Mouse (Mus musculus) hindbrain, postnatal 0 days (tissue): Measurements from ENCODE around the gene Meox2. TPM values are rescaled to one million over a fixed set of nuclear protein-coding genes. Genes with fewer than 3 reads are reported as not detected.

ENCODE experiments used
- ATAC-seq: fragments of 200-750 bp; cut with Nextera tagmentation; 2 replicates; pipeline ENCODE4 v1.8.0; 2017; ENCODE audit warnings: mild to moderate bottlenecking, moderate TSS enrichment, moderate library complexity
- DNase-seq: peaks from one replicate; pipeline ENCODE4 v3.0.0-alpha.2; 2015; ENCODE audit warnings: low spot score
- H3K27ac ChIP-seq: fragments of 300-500 bp; sonication (generic); 2 replicates; pipeline ENCODE4 v1.5.1; 2014; ENCODE audit warnings: mild to moderate bottlenecking
- H3K27me3 ChIP-seq: fragments of 300-500 bp; sonication (generic); 2 replicates; pipeline ENCODE4 v1.6.1; 2014; ENCODE audit warnings: low read length, mixed read lengths; ENCODE audit not compliant: insufficient read depth
- H3K36me3 ChIP-seq: fragments of 300-500 bp; sonication (generic); 2 replicates; pipeline ENCODE4 v1.6.1; 2014; ENCODE audit warnings: low read length, mixed read lengths; ENCODE audit not compliant: insufficient read depth
- H3K4me1 ChIP-seq: fragments of 300-500 bp; sonication (generic); 2 replicates; pipeline ENCODE4 v1.6.1; 2014; ENCODE audit warnings: antibody characterized with exemption, low read length, mixed read lengths; ENCODE audit not compliant: insufficient read depth
- H3K4me2 ChIP-seq: fragments of 300-500 bp; sonication (generic); 2 replicates; pipeline ENCODE4 v1.6.1; 2014; ENCODE audit warnings: low read depth, mild to moderate bottlenecking, low read length, moderate library complexity, mixed read lengths
- H3K4me3 ChIP-seq: fragments of 300-500 bp; sonication (generic); 2 replicates; pipeline ENCODE4 v1.5.1; 2014; ENCODE audit warnings: low read length
- H3K9ac ChIP-seq: fragments of 300-500 bp; sonication (generic); replicated peaks from 2 replicates; pipeline ENCODE4 v1.6.1; 2014; ENCODE audit warnings: mild to moderate bottlenecking, low read length, moderate library complexity, mixed read lengths
- H3K9me3 ChIP-seq: fragments of 300-500 bp; sonication (generic); 2 replicates; pipeline ENCODE4 v1.6.1; 2016; ENCODE audit warnings: low read length, mixed read lengths
- CTCF ChIP-seq: IDR thresholded peaks from 2 replicates; pipeline ENCODE4 v1.5.1; 2016; ENCODE audit warnings: antibody characterized with exemption, control low read depth, low read depth
- WGBS: fragments of 180-500 bp; shearing (Covaris S2); extraction: QIAGEN DNeasy Blood & Tissue Kit; methylation state at CpG from one replicate; pipeline ENCODE4 v1.1.7; 2014; 5-methylcytosine and 5-hydroxymethylcytosine counted together
- polyA plus RNA-seq: library from polyadenylated mRNA; unstranded; fragments of >200 nt; fragmentation: Nextera tagmentation; extraction: Ambion mirVana; gene quantifications from 2 replicates; pipeline ENCODE4 v1.2.1, GENCODE M21; 2015
- total RNA-seq: library from RNA; depleted of rRNA; stranded (reverse); fragments of >200 nt; gene quantifications from 2 replicates; pipeline ENCODE4 v1.2.3, GENCODE M21; 2014; rRNA removed

Gene Meox2
- total and polyA plus RNA-seq, 2 experiments from 2014 or later: 0.19 to 0.47 TPM

- H3K9ac ChIP-seq: no peak overlapping the region
- no peaks in the 10 kb centered on the region for H3K9me3 ChIP-seq
- 93% methylated on average over 1 of the region's 1 CpGs for WGBS
- no peaks in the 10 kb centered on the region for H3K27me3 ChIP-seq
- no peak for ATAC-seq
- H3K4me2 ChIP-seq: no peak overlapping the region
- H3K4me3 ChIP-seq: no peak overlapping the region
- TF ChIP-seq CTCF: no peak
- DNase-seq: no peak
- H3K4me1 ChIP-seq: no peaks in the 10 kb centered on the region
- no peaks in the 10 kb centered on the region for H3K36me3 ChIP-seq
- H3K27ac ChIP-seq: no peak overlapping the region
Observed at GRCm38 (mm10) chr12:37143879-37144278, 35.5 kb downstream of the Meox2 start.

- H3K9ac ChIP-seq: no peak overlapping the region
- H3K27ac ChIP-seq: no peak overlapping the region
- no peaks in the 10 kb centered on the region for H3K4me1 ChIP-seq
- ATAC-seq (no peak), DNase-seq (no peak)
- H3K9me3 ChIP-seq: no peaks in the 10 kb centered on the region
- H3K36me3 ChIP-seq: no peaks in the 10 kb centered on the region
- TF ChIP-seq CTCF: no peak
- no peak overlapping the region for H3K4me2 ChIP-seq
- no peaks in the 10 kb centered on the region for H3K27me3 ChIP-seq
- H3K4me3 ChIP-seq: no peak overlapping the region
Observed at GRCm38 (mm10) chr12:37167742-37168141, 59.4 kb downstream of the Meox2 start.

GRCm38 (mm10) chr12:37173324-37173723, 65.0 kb downstream of the Meox2 start:
- H3K4me2 ChIP-seq: no peak overlapping the region
- no peaks in the 10 kb centered on the region for H3K27me3 ChIP-seq
- DNase-seq (no peak), ATAC-seq (no peak)
- H3K36me3 ChIP-seq: no peaks in the 10 kb centered on the region
- TF ChIP-seq CTCF: no peak
- H3K4me3 ChIP-seq: no peak overlapping the region
- H3K9ac ChIP-seq: no peak overlapping the region
- WGBS: 96% methylated on average over 3 of the region's 3 CpGs
- no peaks in the 10 kb centered on the region for H3K9me3 ChIP-seq
- H3K4me1 ChIP-seq: no peaks in the 10 kb centered on the region
- H3K27ac ChIP-seq: no peak overlapping the region

GRCm38 (mm10) chr12:37183689-37184088, 75.3 kb downstream of the Meox2 start:
- no peaks in the 10 kb centered on the region for H3K9me3 ChIP-seq
- H3K9ac ChIP-seq: no peak overlapping the region
- H3K4me2 ChIP-seq: no peak overlapping the region
- TF ChIP-seq CTCF: peak; percentile 56
- DNase-seq: peak; percentile 45
- no peak overlapping the region for H3K27ac ChIP-seq
- no peak for ATAC-seq
- H3K4me3 ChIP-seq: no peak overlapping the region
- H3K4me1 ChIP-seq: no peaks in the 10 kb centered on the region
- H3K36me3 ChIP-seq: no peaks in the 10 kb centered on the region
- H3K27me3 ChIP-seq: no peaks in the 10 kb centered on the region

GRCm38 (mm10) chr12:37188940-37189488, 80.7 kb downstream of the Meox2 start:
- H3K27ac ChIP-seq: no peak overlapping the region
- H3K9me3 ChIP-seq: no peaks in the 10 kb centered on the region
- H3K9ac ChIP-seq: no peak overlapping the region
- WGBS: 61% methylated on average over 5 of the region's 5 CpGs
- TF ChIP-seq CTCF: no peak
- no peaks in the 10 kb centered on the region for H3K4me1 ChIP-seq
- H3K4me2 ChIP-seq: no peak overlapping the region
- no peaks in the 10 kb centered on the region for H3K27me3 ChIP-seq
- DNase-seq: no peak
- H3K4me3 ChIP-seq: no peak overlapping the region
- no peak for ATAC-seq
- H3K36me3 ChIP-seq: no peaks in the 10 kb centered on the region

Other genes starting within 250 kb of the Meox2 start
- 1.9 and 2.4 TPM in 2 replicates for gene Agmo, start 133.1 kb downstream of the Meox2 start, total RNA-seq
- gene Agmo, start 133.1 kb downstream of the Meox2 start, polyA plus RNA-seq: 2.5 TPM in 2 replicates